Mouse (Mus musculus) midbrain, embryonic 11.5 days (tissue): ENCODE data around the gene Gtse1. TPM values are rescaled to one million over a fixed set of nuclear protein-coding genes. Genes with fewer than 3 reads are reported as not detected.
"Not testable (repeated sequence)": the region's sequence is repeated elsewhere in the genome, so short reads cannot be mapped to it uniquely, and the experiment has no call there.

Experiments
- ATAC-seq: fragments of 200-750 bp; cut with Nextera tagmentation; 2 replicates; pipeline ENCODE4 v1.8.0; 2017; ENCODE audit warnings: moderate TSS enrichment, moderate library complexity; ENCODE audit not compliant: low FRiP score
- DNase-seq: peaks from one replicate; pipeline ENCODE4 v3.0.0; 2015; ENCODE audit warnings: low spot score; ENCODE audit errors: missing footprints
- H3K27ac ChIP-seq: fragments of 300-500 bp; sonication (generic); 2 replicates; pipeline ENCODE4 v1.5.1; 2014; ENCODE audit warnings: low read depth, low read length
- H3K27me3 ChIP-seq: fragments of 300-500 bp; sonication (generic); 2 replicates; pipeline ENCODE4 v1.6.1; 2014; ENCODE audit warnings: mild to moderate bottlenecking, low read length, moderate library complexity, mixed read lengths; ENCODE audit not compliant: control insufficient read depth, insufficient read depth
- H3K36me3 ChIP-seq: fragments of 300-500 bp; sonication (generic); 2 replicates; pipeline ENCODE4 v1.6.1; 2014; ENCODE audit warnings: mild to moderate bottlenecking, low read length, moderate library complexity, mixed read lengths; ENCODE audit not compliant: control insufficient read depth, insufficient read depth
- H3K4me1 ChIP-seq: fragments of 300-500 bp; sonication (generic); 2 replicates; pipeline ENCODE4 v1.6.1; 2014; ENCODE audit warnings: low read length; ENCODE audit not compliant: control insufficient read depth, insufficient read depth
- H3K4me2 ChIP-seq: fragments of 300-500 bp; sonication (generic); 2 replicates; pipeline ENCODE4 v1.6.1; 2014; ENCODE audit warnings: mild to moderate bottlenecking, moderate library complexity
- H3K4me3 ChIP-seq: fragments of 300-500 bp; sonication (generic); 2 replicates; pipeline ENCODE4 v1.5.1; 2014; ENCODE audit warnings: low read depth, low read length
- H3K9ac ChIP-seq: fragments of 300-500 bp; sonication (generic); 2 replicates; pipeline ENCODE4 v1.6.1; 2014; ENCODE audit warnings: low read length
- H3K9me3 ChIP-seq: fragments of 300-500 bp; sonication (generic); 2 replicates; pipeline ENCODE4 v1.6.1; 2016; ENCODE audit warnings: low read length; ENCODE audit not compliant: control insufficient read depth
- WGBS: fragments of 180-500 bp; shearing (Covaris S2); extraction: QIAGEN DNeasy Blood & Tissue Kit; methylation state at CpG from one replicate; pipeline ENCODE4 v1.1.7; 2014; 5-methylcytosine and 5-hydroxymethylcytosine counted together
- polyA plus RNA-seq: library from polyadenylated mRNA; unstranded; fragments of >200 nt; fragmentation: Nextera tagmentation; extraction: Ambion mirVana; gene quantifications from 2 replicates; pipeline ENCODE4 v1.2.1, GENCODE M21; 2014

The Gtse1 gene
- polyA plus RNA-seq, 1 experiment from 2014 or later = 43.7 TPM

DNA sequence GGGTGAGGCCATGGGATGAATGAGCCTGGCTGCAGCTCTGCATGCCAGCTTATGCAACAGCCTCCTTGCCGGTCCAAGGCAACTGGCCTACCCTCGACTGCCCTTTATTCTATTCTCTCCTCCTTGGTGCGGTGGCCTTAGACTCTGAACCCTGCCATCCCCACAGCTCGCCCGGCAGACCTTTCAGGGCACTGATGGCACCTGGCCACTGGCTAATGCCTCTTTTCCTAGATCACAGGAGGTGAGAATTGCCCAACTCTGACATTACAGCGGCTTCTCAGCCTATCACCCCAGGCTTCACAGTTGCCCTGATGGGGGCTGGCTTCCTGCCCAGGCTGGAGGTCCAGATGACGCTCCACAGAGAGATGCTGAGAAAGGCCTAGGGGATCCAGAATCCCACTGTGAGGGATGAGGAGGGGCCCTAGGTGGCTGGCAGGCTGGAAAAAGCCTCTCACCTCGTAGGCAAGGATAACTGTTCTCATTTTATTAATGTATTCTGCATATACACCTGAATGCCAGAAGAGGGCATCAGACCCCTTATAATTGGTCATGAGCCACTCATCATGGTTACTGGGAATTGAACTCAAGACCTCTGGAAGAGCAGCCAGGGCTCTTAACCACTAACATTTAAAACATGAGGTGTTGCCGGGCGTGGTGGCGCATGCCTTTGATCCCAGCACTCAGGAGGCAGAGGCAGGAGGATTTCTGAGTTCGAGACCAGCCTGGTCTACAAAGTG lies 7.7 kb upstream of the Gtse1 start:
- DNase-seq (no peak), ATAC-seq (no peak)
- Histone ChIP-seq H3K4me2 (no peak overlapping the region), H3K9ac (no peak overlapping the region), H3K9me3 (no peaks in the 10 kb centered on the region), H3K27me3 (no peaks in the 10 kb centered on the region), H3K4me1 (no peaks in the 10 kb centered on the region), H3K4me3 (no peak overlapping the region), H3K36me3 (no peaks in the 10 kb centered on the region), H3K27ac (no peak overlapping the region)
- 81% methylated on average over 12 of the region's 12 CpGs for WGBS

GRCm38 (mm10) chr15:85858980-85859489 lies 510 bp upstream of the Gtse1 start:
- H3K27ac ChIP-seq = no peak overlapping the region; the same call in 1 of the 2 replicates
- peaks cover 17% of the 10 kb centered on the region for H3K4me1 ChIP-seq
- peaks cover 7% of the 10 kb centered on the region for H3K36me3 ChIP-seq
- ATAC-seq = 0 out of 2 replicates have a peak, but pooled peaks have one; percentile 28
- H3K4me2 ChIP-seq = peak overlapping the region; percentile 54
- H3K9me3 ChIP-seq = no peaks in the 10 kb centered on the region
- H3K27me3 ChIP-seq = no peaks in the 10 kb centered on the region
- H3K9ac ChIP-seq = peak overlapping the region; percentile 72
- WGBS = 12% methylated on average over 15 of the region's 15 CpGs
- peak overlapping the region; percentile 82 for H3K4me3 ChIP-seq
- no peak for DNase-seq

DNA sequence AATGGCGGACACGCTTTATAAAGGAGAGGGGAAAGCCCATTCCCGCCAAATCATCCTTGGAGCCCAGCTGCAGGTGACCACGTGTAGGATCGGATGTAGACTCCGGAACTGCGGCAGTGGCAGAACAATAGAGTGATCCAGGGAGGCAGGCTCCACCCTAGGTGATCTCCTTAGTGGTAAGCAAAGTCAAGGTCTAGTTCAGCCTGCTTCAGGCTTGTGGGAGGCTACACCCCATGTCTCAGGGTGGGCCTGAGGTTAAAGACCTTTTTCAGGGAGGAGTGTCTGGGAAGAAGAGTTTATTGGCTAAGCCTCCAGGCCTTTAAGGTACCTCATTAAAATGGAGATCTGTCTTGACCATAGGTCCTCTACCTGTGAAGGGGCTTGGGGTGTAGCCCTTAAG lies 6.4 kb downstream of the Gtse1 start:
- not testable (repeated sequence) for H3K27ac ChIP-seq, DNase-seq, H3K4me3 ChIP-seq, ATAC-seq, H3K4me2 ChIP-seq, H3K9ac ChIP-seq, H3K9me3 ChIP-seq, H3K27me3 ChIP-seq, H3K4me1 ChIP-seq
- peaks cover 31% of the 10 kb centered on the region for H3K36me3 ChIP-seq
- WGBS = 91% methylated on average over 7 of the region's 7 CpGs

DNA sequence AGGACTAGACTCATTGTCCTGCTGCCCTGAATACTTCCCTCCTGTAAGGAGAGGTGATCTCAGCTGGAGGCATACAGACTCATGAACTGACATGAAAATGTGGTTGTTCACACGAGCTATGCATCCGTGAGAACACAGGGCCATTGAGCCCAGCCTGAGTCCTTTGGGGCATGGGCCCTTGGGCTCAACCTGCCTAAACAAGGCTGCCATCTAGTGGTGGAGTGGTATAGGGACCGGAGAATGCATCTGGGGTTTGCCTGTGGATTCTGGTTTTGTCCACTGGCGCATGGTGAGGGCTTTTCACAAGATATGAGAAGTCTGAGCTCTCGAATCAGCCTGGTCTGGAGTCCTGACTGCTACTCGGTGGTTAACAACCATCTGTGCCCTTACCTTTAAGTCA lies 8.2 kb downstream of the Gtse1 start:
- Histone ChIP-seq H3K27me3 (no peaks in the 10 kb centered on the region), H3K4me2 (no peak overlapping the region), H3K9ac (no peak overlapping the region), H3K36me3 (peaks cover 38% of the 10 kb centered on the region), H3K27ac (no peak overlapping the region), H3K4me3 (no peak overlapping the region), H3K4me1 (no peaks in the 10 kb centered on the region), H3K9me3 (no peaks in the 10 kb centered on the region)
- ATAC-seq = peak; percentile 24; the same call in 1 of the 2 replicates
- DNase-seq = peak; percentile 91
- WGBS = 70% methylated on average over 6 of the region's 6 CpGs

DNA sequence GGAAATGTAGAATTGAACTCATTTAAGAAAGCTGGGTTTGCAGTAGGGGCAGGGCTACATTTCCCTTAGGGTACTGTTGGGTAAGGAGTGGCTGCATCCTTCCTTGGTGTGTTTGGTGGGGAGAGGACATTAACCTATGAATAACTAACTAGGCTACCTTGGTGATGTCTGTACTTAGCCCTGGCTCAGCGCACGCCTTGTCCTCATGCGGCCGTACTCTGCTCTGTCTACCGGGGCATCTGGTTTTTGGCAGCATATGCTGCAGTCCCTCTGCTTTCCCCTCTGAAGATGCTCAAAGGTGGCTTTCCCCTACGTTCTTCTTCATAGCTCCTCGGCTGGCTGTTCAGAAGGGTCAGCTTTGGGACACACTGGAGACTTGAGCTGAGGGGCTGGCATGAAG lies 17.8 kb downstream of the Gtse1 start:
- Histone ChIP-seq H3K4me1 (peaks cover 7% of the 10 kb centered on the region; the same call in 1 of the 2 replicates), H3K9ac (no peak overlapping the region), H3K27ac (no peak overlapping the region), H3K4me2 (no peak overlapping the region), H3K36me3 (peaks cover 22% of the 10 kb centered on the region), H3K9me3 (no peaks in the 10 kb centered on the region), H3K4me3 (no peak overlapping the region), H3K27me3 (no peaks in the 10 kb centered on the region)
- WGBS = 91% methylated on average over 7 of the region's 7 CpGs
- no peak for DNase-seq
- no peak for ATAC-seq

DNA sequence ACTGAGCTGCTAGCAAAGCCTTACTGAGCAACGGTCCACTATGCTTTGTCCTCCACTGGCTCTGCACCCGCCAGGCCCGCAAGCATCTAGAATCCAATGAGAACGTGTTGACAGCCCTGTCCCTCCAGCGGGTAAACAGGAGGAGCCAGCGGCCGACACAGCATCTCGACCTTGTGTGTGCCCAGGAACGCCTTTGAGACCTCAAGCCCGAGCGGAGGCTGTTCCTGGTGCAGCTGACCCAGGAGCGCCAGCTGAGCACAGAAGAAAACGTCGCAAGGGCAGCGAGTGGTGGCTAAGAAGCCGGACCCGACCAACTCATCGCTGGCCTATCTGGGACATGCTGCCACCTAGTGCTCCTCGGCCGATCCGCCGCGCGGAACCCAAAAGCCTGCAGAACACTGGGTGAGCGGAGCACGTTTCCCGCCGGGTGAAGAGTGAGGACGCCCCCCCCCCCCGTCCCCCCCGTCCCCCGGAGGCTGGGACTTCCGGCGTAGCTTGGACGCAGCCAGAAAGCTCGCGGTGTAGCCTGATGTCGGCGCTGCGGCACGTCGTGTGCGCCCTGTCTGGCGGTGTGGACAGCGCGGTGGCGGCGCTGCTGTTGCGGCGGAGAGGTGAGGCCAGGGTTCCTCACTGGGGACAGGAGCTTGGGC lies 19.4 kb downstream of the Gtse1 start, which contains the start of gene Trmu:
Gene Trmu, plus strand, starts transcription at position 465 of the 650 bp plus-strand sequence.
- H3K9ac ChIP-seq = peak within 1 kb of the TSS; percentile 84
- under 1% methylated on average over 50 of the region's 50 CpGs for WGBS

DNA sequence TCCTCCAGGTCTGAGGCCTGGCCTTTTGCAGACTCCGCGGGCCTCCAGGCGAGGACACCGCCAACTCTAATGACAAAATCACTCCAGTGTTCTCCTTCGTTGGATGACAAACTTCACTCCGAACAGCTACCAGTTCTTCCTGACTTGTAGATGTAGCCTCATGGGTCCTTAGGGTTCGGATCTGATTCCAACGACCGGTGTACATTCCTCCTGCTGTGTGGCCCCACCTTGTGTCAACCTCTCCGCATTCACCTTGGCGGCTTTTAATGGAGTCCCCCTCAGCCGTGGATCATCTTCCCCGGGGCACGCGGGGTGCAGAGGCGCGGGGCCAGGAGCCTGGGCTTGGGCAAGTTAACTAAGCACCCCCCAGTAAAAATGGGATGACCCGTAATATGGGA lies 20.0 kb downstream of the Gtse1 start:
- peak; percentile 39 for ATAC-seq
- 2% methylated on average over 18 of the region's 18 CpGs for WGBS
- peak overlapping the region; percentile 17; the same call in 1 of the 2 replicates for H3K27ac ChIP-seq
- H3K9me3 ChIP-seq = no peaks in the 10 kb centered on the region
- H3K27me3 ChIP-seq = no peaks in the 10 kb centered on the region
- H3K4me1 ChIP-seq = peaks cover 7% of the 10 kb centered on the region; the same call in 1 of the 2 replicates
- peaks cover 21% of the 10 kb centered on the region for H3K36me3 ChIP-seq
- DNase-seq = no peak
- H3K4me3 ChIP-seq = peak overlapping the region; percentile 62
- peak overlapping the region; percentile 77 for H3K4me2 ChIP-seq
- peak overlapping the region; percentile 84 for H3K9ac ChIP-seq

More for the DNA sequence above, 19.4 kb downstream of the Gtse1 start, which contains the start of gene Trmu:
- DNase-seq (peak; percentile 98), ATAC-seq (peak; percentile 95)
- Histone ChIP-seq H3K4me3 (peak within 1 kb of the TSS; percentile 62), H3K4me1 (peaks cover 7% of the 10 kb centered on the region; the same call in 1 of the 2 replicates), H3K27me3 (no peaks in the 10 kb centered on the region), H3K36me3 (peaks cover 21% of the 10 kb centered on the region), H3K9me3 (no peaks in the 10 kb centered on the region), H3K27ac (peak within 1 kb of the TSS; percentile 41), H3K4me2 (peak within 1 kb of the TSS; percentile 77)

- DNase-seq = no peak
- no peak overlapping the region for H3K4me2 ChIP-seq
- H3K4me1 ChIP-seq = no peaks in the 10 kb centered on the region
- no peak overlapping the region for H3K27ac ChIP-seq
- no peaks in the 10 kb centered on the region for H3K9me3 ChIP-seq
- WGBS = 86% methylated on average over 5 of the region's 5 CpGs
- no peak for ATAC-seq
- no peak overlapping the region for H3K9ac ChIP-seq
- no peaks in the 10 kb centered on the region for H3K27me3 ChIP-seq
- peaks cover 15% of the 10 kb centered on the region for H3K36me3 ChIP-seq
- H3K4me3 ChIP-seq = no peak overlapping the region
These were observed 26.1 kb downstream of the Gtse1 start for GRCm38 (mm10) chr15:85885606-85886005.

- Histone ChIP-seq H3K4me1 (no peaks in the 10 kb centered on the region), H3K27ac (no peak overlapping the region), H3K27me3 (no peaks in the 10 kb centered on the region), H3K9me3 (no peaks in the 10 kb centered on the region), H3K36me3 (peaks cover 19% of the 10 kb centered on the region), H3K4me2 (no peak overlapping the region), H3K4me3 (no peak overlapping the region), H3K9ac (no peak overlapping the region)
- WGBS = 87% methylated on average over 4 of the region's 4 CpGs
- DNase-seq = no peak
- no peak for ATAC-seq
These were observed 29.7 kb downstream of the Gtse1 start for GRCm38 (mm10) chr15:85889235-85889634.
